Mouse (Mus musculus): ENCODE results near the gene Fbxl8.

- TF ChIP-seq EP300 (IDR thresholded peaks at IDR 0.05; ENCODE audit: insufficient read depth, low read depth, low read length) = no peak
- no peak for TF ChIP-seq CTCF (IDR thresholded peaks at IDR 0.05)
Observed at GRCm38 (mm10) chr8:105235206-105235605, 29.2 kb upstream of the Fbxl8 start.
